Mouse (Mus musculus) CD4-positive helper T cell, adult 2 months (primary cell): ENCODE data around the gene Med16.

Source experiments
- DNase-seq: peaks from one replicate; pipeline ENCODE4 v3.0.0-alpha.2; 2012; ENCODE audit warnings: low read depth, missing footprints, low spot score

Gene Med16

DNA sequence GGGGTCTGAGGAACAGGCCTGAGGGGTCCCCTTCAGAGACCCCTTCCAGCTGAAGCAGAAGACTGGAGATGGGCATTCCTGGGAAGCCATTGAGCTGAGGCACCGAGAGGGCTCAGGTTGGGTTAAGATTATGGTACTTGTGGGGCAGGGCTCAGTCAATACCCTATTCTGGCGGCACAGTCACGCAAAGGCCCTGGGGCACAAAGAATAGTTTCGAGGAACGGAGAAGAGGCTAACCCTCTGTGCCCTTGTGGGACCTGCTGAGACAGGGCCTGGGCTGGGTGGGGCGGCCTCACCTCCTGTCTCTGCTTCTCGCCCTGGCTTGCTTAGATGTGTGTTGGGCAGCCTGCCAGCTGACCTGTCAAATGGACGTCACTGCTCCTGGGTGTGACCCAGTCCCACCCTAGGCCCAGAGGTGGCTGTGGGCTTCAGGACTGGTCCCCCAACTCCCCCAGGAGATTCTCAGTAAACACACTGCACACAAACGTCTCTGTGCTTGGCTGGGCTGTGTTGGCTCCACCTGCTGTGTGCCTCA is 24.5 kb upstream of the Med16 start:
- DNase-seq: no peak

DNA sequence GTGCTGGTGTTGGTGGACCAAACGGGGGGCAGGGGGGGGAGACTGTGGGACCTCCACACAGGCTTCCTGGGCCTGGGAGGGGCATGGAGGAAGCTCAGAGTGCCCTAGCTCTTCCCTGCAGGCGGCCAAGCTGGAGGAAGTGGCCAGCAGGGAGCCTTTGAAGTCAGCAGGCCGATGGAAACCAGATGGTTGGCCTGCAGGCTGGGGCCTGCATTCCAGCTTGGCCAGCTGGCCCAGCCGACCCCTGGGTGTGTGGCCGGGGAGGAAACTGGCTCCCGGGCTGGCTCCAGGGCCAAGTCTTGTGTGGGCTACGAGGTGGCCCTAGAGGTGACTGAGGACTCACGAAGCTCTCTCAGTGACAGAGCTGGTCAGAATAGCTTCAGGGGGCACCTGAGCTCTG is 24.0 kb upstream of the Med16 start:
- no peak for DNase-seq

DNA sequence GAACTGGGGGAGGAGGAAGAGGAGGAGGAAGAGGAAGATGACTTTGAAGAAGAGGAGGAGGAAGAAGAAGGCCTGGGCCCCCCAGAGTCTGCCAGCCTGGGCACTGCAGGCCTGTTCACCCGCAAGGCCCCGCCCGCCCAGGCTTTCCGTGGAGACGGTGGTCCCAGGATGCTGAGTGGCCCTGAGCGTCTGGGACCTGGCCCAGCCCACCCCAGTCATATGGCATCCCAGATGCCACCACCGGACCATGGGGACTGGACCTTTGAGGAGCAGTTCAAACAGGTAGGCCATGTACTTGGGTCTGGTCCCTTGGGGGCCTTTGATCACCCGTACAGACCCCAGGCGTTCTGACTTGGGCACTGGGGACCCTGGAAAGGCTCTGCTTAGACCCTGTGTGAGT is 23.1 kb upstream of the Med16 start:
- DNase-seq: no peak

DNA sequence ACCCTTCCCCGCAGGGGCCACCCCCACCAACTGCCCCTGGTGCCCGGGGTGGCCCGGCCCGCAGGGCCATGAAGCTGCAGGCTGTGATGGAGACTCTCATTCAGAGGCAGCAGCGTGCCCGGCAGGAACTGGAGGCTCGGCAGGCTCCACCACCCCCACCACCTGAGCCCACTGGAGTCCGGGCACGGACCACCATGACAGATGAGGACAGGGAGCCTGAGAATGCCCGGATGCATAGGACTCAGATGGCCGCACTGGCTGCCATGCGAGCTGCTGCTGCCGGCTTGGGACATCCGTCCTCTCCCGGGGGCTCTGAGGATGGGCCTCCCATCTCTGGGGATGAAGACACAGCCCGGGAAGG is 22.1 kb upstream of the Med16 start:
- no peak for DNase-seq

DNA sequence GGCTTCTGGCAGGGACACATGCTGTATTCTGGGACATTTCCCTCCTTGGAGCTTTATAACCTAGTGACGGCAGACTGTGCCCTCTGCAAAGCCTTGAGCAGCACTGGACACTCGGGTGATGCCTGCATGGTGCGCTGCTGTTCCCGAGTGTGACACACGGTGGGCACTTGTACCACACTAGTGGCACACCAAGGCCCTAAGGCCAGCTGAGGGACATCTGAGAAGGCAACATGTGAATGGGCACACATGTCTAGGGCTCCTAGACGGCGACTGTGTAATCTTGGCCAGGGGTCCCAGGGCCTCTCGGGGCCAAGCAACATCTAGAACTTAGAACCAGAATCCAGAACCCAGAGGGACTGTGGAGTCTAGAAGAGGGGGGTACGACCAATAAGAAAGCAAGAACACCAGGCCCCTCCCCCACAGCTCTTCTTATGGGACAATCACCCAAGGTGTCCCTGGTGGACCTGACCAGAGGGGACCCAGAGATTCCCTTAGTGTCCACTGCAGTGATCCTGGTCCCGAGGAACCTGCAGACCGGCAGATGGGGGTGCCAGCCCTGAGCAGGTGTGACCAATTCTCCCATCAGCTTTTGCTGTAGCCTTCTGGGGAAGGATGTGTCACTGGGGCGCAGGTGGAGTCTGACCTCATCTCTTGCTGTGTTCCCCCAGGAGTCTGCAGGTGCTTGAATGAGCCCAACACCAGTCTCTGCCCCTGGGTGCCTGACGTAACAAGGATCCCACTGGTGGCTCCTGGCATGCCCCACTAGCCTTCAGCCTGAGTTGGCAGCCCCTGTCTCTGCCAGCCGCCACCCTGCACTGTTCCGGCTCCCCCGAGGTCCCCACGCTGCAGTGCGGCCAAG is 21.5 kb upstream of the Med16 start:
- no peak for DNase-seq

DNA sequence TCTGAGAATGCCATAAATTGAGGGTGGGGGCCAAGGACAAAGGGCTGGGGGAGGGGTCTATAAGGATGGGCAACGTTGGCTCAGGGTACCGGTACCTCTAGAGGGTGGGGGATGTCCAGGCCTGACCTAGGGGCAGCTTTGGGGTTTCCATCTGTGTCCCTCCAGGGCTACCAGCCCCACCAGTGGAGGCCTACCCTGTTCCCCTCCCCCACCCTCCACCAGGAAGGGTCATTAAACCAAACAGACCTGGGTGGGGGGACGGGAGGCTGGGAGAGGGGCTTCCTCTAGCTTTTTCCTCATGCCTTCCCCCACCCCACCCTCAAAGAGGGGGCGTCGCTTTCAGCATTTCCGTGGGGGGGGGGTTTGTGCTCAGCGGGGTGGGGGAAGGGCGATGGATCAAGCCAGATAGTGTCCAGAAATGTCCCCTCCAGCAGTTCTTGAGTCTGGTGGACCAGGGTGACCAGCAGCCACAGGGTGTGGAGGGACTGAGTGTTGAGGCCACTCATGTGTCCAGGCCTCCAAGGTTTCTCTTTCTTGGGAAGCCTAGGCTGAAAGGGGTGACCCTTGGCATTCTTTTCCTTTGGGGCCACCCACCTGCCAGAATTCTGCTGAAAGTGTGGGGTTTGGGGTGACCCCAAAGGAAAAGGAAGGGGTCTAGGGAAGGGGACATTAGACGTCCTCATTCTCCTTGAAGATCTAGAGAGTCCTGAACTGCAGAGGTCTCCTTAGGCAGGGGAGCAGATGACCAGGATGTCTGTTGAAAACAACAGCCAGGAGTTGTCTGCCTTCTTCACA is 20.4 kb upstream of the Med16 start:
- DNase-seq: no peak

DNA sequence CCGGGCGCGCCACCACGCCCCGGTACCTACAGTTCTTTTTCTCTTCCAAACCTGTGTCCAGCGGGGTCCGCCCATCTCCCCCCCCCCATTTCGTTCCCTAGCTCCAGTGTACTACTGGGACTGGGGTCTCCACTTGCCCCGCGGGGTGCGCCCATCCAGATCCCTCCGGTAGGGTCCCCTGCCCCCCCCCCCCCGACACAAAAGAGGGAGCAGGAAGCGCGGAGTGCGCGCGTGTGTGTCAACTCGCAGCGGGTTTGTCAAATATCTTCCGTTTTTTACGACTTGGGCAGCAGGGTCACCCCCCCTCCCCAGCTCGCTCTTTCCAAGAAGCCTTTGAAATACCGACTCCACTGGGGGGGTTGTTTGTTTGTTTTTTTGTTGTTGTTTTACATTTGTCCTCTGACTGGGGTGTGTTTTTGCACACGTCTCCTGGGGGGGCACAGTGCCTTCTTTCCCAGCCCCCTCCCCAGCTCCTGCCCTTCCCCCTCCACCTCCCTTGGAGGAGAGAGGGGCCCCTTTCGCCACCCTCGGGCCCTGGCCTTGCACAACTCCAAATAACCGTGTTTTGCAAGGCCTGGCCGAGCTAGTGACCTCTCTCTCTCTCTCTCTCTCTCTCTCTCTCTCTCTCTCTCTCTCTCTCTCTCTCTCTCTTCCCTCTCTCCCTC is 19.4 kb upstream of the Med16 start:
- DNase-seq: peak; percentile 58

DNA sequence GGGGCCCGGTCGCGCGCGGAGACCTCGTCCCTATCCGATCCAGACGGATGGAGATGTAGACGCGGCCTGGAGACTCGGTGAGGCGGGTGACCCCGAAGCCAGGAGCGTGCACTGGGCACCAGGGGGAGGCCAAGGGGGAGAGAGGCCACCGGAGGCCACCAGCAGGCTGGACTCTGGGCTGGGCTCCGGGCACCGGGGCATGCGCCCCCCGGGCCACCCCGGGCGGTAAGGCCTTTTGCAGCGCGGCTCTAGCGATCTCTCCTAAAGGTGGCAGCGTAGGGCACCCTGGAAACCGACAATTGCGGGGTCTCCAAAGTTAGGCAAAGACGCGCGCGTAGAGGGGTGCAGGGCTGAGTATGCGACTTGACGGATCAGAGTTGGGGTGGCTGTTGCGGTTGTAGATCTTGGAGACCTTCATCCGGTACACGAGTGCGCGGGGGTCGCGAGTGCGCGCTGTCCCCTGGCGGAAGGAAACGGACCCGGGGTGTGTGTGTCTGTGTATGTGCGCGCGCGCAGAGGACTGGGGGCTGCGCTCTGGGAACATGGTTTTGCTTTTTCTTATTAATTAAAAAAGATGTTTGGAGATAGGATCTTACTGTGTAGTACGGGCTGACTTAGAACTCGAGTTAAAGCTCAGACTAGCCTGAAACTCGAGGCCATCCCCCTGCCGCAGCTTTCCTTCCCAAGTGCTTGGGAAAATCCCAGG is 18.8 kb upstream of the Med16 start:
- peak; percentile 70 for DNase-seq

DNA sequence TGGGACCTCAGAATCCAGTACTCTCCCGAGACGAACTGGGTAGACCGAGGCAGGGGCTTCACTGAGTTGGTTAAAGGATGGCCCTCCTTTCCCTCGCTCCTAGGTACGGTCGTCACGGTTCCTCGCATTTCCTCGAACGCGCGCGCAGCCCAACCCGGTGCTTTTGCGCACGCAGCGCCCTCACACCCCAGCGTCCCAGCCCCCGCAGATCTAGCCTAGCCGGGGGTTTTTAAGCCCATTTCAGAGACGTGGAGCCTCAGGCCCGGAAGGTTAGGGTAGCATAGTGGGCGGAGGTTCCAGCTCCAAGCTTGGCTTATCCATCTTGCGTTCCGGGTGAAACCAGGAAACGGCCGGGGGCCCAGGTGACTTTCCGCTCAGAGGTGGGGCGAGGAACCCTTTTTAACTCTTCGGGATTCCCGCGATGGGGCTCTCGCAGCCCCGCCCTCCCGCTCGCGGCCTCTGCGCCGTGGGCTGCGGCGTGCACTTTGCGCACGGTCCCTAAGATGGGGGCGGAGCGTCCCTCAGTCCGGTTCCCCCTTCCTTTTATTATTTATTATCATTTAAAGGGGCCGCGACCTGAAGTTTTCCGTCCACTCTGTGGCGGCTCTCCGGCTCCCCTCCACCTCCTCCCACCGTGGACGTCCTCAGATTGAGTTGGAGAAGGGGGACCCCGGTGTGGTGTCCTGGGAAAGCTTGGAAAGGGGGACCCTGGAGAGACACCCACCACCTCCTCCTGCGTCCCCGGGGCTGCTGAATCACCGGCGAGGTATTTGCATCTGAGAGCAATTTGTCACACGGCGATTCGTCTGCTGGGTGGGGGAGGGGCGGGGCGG is 18.0 kb upstream of the Med16 start, which contains the start of gene Arid3a:
Arid3a (plus strand) TSS at position 553 of the 833 bp plus-strand sequence.
- peak; percentile 98 for DNase-seq

DNA sequence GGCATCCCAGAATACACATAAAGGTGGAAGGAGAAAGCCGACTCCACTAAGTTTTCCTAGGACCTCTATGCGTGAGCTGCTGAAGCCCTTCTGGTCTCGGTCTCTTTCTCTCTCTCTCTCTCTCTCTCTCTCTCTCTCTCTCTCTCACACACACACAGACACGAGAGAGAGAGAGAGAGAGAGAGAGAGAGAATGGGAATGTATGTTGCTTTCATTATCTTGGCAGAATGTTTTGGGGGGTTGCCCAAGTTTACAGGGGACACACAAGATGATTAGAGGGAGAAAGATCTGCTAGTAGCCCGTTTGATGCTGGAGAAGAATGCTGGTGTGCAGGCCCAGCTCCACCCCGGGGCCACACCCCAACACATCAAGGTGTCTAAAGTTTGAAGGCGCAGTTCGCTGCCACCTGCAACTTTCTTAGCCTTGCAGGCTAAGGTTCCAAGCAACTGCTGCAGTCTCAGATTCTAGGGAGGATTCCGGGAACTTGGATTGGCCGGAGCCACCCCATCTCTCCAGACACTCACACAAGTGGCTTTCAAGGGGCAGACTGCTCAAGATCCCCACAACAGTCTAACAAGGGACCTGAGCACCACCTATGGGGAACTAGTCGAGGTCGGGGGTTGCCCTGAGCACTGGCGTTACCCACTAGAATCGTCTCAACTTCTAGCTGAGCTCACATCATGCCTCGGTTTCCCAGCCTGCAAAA is 17.2 kb upstream of the Med16 start:
- DNase-seq: peak; percentile 71

DNA sequence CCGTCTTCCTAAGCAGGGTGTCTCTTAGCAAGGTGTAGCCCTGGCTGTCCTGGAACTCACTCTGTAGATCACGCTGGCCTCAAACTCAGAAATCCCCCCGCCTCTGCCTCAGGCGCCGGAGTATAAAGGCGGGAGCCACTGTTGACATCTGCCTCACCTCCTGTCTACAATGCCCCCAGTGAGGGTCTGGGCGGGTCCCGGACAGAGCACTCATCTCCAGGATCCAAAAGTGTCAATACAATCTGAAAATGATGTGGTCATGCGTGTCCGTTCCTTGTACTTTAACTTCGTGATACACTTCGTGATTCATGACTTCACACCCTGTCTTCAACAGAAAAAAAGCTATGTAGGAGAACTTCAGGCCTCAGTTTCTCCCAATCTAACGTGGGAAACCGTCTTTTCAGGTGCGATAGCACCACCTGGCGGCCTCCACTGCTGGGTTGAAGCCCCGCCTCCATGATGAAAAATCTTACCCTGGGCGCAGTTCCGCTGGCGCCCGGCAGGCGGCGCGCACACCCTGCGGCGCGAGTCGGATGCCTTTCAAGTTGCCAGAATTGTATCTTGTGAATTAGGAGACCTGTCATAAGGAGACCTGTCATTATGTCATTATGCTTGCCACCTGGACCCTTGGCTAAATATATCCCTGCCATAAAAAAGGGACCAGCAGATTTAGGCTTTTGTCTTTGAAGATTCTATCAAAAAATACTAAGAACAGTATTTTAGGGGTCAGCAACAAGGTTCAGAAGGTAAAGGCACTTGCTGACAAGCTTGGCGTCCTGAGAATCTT is 16.5 kb upstream of the Med16 start:
- DNase-seq: peak; percentile 92

DNA sequence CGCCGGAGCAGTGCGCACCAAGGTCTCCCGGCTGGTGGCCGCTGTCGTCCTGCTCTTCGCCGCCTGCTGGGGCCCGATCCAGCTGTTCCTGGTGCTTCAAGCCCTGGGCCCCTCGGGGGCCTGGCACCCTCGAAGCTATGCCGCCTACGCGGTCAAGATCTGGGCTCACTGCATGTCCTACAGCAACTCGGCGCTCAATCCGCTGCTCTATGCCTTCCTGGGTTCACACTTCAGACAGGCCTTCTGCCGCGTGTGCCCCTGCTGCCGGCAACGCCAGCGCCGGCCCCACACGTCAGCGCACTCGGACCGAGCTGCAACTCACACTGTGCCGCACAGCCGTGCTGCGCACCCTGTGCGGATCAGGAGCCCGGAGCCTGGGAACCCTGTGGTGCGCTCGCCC is 12.8 kb upstream of the Med16 start:
- DNase-seq: no peak

DNA sequence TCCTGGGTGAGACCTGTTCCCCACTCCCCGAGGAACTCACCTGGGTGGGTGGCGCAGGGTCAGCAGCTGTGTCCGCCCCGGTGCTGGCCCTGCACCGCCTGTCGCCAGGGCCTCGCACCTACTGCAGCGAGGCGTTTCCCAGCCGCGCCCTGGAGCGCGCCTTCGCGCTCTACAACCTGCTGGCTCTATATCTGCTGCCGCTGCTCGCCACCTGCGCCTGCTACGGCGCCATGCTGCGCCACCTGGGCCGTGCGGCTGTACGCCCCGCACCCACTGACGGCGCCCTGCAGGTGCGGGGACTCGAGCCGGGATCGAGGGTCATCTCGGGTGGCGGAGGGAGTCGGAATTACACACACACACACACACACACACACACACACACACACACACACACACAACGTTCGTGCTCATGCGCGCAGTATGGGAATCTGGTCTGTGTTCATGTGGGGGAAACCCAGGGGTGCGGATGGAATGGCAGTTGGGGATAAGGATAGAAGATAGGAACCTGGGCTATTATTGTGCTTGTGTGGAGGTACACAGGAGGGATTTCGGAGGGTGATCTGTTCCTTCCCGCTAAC is 12.3 kb upstream of the Med16 start, which contains the start of gene R3hdm4:
R3hdm4 (minus strand) TSS at position 251 of the 578 bp plus-strand sequence.
- no peak for DNase-seq

DNA sequence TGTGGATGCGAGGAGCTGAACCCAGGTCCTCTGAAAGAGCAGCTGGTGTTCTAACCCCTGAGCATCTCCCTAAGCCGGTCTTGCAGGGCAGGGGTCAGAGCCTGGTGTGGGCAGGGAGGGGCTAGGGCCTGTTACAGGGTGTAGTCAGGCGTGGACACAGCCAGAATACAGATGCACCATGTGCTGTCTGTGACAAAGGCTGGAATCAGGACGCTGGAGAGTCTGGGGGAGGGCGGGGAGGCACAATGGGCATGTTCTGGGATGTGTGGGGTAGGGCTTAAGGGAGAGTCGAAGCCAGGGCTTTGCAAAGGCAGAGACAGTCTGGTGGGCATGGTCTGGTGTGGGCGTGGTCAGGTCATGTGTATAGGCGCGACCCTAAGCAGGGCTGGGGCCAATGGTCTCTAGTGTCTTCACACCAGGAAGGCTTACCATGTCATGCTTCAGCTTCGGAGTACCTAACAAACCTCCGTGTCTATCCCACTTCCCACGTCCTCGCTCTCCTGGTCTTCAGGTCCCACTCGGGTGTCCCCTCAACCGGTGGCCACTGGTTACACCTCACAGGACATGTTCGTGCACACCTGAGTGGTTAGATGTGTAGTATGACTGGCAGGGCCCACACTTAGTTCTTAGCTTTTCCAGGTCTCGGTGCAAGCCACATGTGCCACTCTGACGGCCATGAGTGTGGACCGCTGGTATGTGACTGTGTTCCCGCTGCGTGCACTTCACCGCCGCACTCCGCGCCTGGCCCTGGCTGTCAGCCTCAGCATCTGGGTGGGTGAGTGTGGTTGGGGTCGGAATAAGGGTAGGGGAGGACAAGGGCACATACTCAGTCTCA is 11.6 kb upstream of the Med16 start:
- DNase-seq: no peak

DNA sequence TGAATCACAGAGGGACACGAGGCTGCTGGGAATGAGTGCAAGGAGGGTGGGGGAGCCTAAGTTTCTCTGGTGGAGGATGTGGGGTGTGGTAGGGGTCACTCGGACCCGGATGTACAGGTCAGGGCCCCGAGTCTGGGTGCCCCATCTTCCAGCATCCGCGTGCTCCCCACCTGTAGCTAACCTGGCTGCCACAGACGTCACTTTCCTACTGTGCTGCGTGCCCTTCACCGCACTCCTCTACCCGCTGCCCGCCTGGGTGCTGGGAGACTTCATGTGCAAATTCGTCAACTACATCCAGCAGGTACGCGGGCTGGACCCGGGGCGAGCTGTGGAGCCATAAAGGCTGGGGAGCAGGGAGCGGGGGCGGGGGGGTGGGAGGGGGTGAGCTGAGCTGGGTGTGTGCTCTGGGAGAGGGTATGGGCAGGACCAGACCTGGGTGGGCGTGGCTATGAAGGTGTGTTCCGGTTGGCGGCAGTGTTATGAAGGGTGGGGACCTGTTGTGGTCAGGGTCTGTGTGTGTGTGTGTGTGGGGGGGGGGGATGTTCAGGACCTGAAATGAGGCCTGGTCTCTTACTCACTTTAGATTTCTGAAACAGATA is 10.6 kb upstream of the Med16 start:
- peak; percentile 51 for DNase-seq

DNA sequence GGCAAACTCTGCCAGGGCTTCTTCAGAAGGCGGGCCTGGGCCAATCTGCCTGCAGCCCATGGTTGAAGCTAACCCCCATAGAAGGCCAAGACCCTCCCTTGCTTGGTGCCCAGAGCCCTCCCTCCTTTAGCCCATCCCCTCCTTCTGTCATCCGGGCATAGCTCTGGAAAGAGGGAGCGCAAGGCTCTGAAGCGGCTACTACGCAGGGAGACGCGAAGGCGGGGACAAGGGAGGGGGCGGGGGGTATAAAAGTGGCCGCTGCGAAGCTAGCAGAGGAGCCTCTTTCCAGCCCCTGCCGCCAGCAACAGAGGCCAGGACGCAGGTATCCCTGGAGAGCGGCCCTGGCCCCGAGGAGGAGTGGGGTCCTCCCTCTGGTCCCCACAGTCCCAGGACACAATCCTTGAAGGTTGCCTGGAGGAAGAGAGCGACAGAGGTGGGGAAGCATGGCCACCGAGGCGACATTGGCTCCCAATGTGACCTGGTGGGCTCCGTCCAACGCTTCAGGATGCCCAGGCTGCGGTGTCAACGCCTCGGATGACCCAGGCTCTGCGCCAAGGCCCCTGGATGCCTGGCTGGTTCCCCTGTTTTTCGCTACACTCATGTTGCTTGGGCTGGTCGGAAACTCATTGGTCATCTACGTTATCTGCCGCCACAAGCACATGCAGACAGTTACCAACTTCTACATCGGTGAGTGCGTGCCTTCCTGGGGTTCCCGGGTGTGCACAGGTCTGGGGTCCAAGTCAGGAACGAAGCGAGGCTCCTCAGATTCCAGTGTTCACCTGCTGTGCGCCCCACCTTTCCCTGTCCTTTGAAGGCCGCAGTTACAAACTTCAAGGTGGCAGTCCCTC is 9.7 kb upstream of the Med16 start:
- DNase-seq: no peak
